Mouse (Mus musculus): ENCODE data around the gene Enpp1. TPM values are rescaled to one million over a fixed set of nuclear protein-coding genes. Genes with fewer than 3 reads are reported as not detected.

Enpp1 gene
- polyA plus RNA-seq, 1 experiment from 2014 or later, result 1.4 TPM

DNA sequence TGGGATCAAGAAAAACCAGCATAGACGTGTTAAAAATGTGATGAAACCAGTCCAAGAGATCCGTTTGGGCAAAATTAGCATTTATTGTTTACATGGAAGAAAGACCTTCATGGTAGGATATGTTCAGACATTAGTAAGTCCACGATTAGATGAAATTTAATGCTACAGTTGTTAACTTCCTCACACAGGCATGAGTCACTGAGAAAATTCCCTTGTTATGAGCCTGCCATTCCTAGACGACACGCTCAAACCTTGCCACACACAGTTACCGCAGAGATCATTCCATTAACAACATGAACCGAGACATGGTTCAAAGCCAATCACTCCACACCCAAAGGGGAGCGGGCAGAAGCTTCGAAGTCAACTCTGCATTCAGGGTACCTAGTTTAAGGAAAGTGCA is 122.7 kb downstream of the Enpp1 start:
- H3K27ac ChIP-seq, result no peak overlapping the region
- H3K4me2 ChIP-seq (replicated peaks), result no peak overlapping the region
- H3K4me1 ChIP-seq, result 0 out of 2 replicates have a peak, but pooled peaks cover 3% of the 10 kb centered on the region
- WGBS, result 94% methylated on average over 9 of the region's 9 CpGs
- no peaks in the 10 kb centered on the region for H3K27me3 ChIP-seq
- no peaks in the 10 kb centered on the region for H3K36me3 ChIP-seq
- no peaks in the 10 kb centered on the region for H3K9me3 ChIP-seq (replicated peaks)
- no peak for ATAC-seq (ENCODE audit: low FRiP score)
- no peak overlapping the region for H3K4me3 ChIP-seq
- H3K9ac ChIP-seq, result no peak overlapping the region

DNA sequence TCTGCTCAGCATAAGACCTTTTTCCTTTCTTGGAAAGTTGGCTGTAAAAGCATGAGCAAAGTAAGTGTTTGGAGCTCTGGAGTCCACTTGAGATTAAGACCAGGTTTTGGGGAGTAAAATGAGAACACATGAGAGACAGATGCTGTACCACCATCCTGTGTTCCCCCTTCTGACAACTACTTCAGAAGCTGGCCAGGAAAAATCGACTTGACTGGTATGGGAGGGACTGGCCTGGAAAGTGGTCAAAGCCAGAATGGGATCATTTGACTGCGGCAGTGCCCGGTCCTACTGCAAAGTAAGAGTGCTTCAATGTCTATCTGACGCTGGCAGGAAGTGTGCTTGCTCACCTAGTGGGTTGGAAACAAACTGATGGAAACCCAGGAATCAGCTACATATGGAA is 123.1 kb downstream of the Enpp1 start:
- H3K36me3 ChIP-seq, result no peaks in the 10 kb centered on the region

More for the DNA sequence above, 123.1 kb downstream of the Enpp1 start:
- Histone ChIP-seq H3K9me3 (replicated peaks) (no peaks in the 10 kb centered on the region), H3K4me2 (replicated peaks) (no peak overlapping the region), H3K4me1 (0 out of 2 replicates have a peak, but pooled peaks cover 3% of the 10 kb centered on the region), H3K27me3 (no peaks in the 10 kb centered on the region), H3K9ac (no peak overlapping the region), H3K27ac (no peak overlapping the region), H3K4me3 (no peak overlapping the region)
- WGBS, result 77% methylated on average over 4 of the region's 4 CpGs
- no peak for ATAC-seq (ENCODE audit: low FRiP score)

Other genes starting within 250 kb of the Enpp1 start
- gene Ccn2, start 116.7 kb downstream of the Enpp1 start, polyA plus RNA-seq (2016; fragmentation: Nextera tagmentation; extraction: Ambion mirVana), result 6.8 and 10.0 TPM in 2 replicates
- gene Enpp3, start 130.7 kb upstream of the Enpp1 start, polyA plus RNA-seq (2016; fragmentation: Nextera tagmentation; extraction: Ambion mirVana), result 5.5 and 6.4 TPM in 2 replicates
- gene Med23, start 157.8 kb upstream of the Enpp1 start, polyA plus RNA-seq (2016; fragmentation: Nextera tagmentation; extraction: Ambion mirVana), result 31.2 and 39.3 TPM in 2 replicates
- 2.7 and 3.4 TPM in 2 replicates for gene Arg1, start 215.3 kb upstream of the Enpp1 start, polyA plus RNA-seq (2016; fragmentation: Nextera tagmentation; extraction: Ambion mirVana)